Mouse (Mus musculus) layer of hippocampus, adult 11-12 months (tissue): ENCODE data around the gene Gm8947.
"Not testable (repeated sequence)": the region's sequence is repeated elsewhere in the genome, so short reads cannot be mapped to it uniquely, and the experiment has no call there.

Source experiments
- DNase-seq: peaks from one replicate; pipeline ENCODE4 v3.0.0; 2022; ENCODE audit warnings: low spot score

The Gm8947 gene

GRCm38 (mm10) chr1:151182266-151182665 is 9.9 kb upstream of the Gm8947 start, which contains the start of gene Gm47985:
Gene Gm47985, plus strand, starts transcription at chr1:151182537.
- DNase-seq, result not testable (repeated sequence)

- not testable (repeated sequence) for DNase-seq
Observed at GRCm38 (mm10) chr1:151186186-151186585, 6.0 kb upstream of the Gm8947 start.

- not testable (repeated sequence) for DNase-seq
Observed at GRCm38 (mm10) chr1:151186879-151187424, 5.2 kb upstream of the Gm8947 start.

DNA sequence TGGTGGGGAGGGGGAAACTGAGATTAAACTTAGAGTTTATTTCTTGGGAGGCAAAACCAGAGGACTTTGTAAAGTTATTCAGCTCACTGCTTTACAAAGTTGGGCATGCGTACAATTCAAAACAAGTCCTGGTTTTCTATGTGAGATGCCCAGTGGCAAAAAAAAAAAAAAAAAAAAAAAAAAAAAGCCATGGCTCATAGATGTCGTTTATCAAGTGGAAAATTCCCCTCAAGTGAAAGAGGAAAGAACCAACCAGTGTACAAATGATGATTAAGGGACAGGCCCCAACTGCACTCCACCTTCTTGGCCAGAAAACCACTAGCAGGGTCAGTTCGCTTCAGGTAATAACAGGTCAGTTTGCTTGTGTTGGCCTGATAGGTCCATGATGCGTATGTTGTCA is 3.7 kb upstream of the Gm8947 start:
- DNase-seq, result no peak

DNA sequence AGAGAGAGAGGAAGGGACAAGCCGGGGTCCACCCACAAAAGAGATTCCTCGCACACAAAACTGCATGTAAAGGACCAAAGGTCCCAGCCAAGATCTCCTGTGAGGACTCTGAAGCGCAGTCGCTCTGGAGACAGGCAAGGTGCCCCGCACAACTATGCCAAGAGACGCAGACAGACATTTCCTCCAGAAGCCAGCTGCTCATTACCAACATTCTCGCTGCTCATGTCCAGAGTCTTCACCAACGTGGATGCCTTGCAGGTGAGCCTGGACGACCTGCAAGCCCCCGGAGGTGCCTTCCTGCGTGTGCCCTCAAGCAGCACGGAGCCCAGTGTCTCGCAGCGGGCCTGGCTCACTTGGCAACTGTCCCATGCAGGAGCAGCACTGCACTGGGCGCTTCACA is 563 bp downstream of the Gm8947 start:
- DNase-seq, result not testable (repeated sequence)

GRCm38 (mm10) chr1:151195986-151196385 is 3.8 kb downstream of the Gm8947 start:
- DNase-seq, result not testable (repeated sequence)

- not testable (repeated sequence) for DNase-seq
Observed at GRCm38 (mm10) chr1:151196690-151197089, 4.5 kb downstream of the Gm8947 start.

DNA sequence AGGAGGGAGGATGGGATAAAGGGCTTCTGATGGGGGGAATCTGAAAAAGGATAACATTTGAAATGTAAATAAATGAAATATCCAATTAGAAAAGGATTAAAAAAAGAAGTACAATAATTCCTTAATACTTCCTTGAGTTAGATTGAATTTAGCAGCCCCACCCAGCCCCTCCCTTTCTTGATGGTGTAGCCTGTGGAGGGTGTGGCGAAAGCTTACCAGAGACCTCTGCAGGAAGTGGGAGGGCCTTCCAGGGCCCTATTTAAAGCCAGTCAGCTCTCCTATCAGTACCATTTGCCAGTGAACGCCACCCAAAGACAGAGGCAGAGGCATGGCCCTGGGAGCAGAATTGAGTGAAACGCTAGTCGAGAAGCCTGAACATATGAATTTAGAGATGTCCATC is 5.9 kb downstream of the Gm8947 start, which contains the start of gene Gm47995:
TSS of gene Gm47995 (plus strand) at position 329 of the 400 bp plus-strand sequence.
- DNase-seq, result not testable (repeated sequence)

- not testable (repeated sequence) for DNase-seq
Observed at GRCm38 (mm10) chr1:151200620-151201019, 8.4 kb downstream of the Gm8947 start.

DNA sequence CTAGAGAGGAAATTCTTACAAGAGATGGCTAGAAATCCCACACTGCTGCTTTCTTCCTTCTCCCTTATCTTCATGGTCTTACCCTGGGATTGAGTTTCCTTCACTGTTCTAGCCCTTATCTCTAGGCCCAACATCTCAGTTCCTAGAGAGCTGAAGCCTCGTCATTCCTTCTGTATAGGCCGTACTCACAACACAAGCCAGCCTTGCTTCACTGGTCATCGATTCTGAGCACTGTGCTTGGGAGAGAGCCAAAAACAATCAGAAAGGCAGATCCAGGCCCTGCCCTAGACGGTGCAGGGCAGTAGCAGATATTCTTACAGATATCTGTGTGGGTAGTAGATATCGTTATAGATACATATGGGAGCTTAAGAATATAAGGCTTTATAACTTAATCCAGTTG is 10.6 kb downstream of the Gm8947 start:
- not testable (repeated sequence) for DNase-seq

DNA sequence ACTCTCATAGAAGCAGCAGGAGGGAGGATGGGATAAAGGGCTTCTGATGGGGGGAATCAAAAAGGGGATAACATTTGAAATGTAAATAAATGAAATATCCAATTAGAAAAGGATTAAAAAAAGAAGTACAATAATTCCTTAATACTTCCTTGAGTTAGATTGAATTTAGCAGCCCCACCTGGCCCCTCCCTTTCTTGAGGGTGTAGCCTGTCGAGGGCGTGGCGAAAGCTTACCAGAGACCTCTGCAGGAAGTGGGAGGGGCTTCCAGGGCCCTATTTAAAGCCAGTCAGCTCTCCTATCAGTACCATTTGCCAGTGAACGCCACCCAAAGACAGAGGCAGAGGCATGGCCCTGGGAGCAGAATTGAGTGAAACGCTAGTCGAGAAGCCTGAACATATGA is 11.6 kb downstream of the Gm8947 start, which contains the start of gene 3110040M04Rik:
TSS of gene 3110040M04Rik (plus strand) at position 304 of the 400 bp plus-strand sequence.
- not testable (repeated sequence) for DNase-seq

DNA sequence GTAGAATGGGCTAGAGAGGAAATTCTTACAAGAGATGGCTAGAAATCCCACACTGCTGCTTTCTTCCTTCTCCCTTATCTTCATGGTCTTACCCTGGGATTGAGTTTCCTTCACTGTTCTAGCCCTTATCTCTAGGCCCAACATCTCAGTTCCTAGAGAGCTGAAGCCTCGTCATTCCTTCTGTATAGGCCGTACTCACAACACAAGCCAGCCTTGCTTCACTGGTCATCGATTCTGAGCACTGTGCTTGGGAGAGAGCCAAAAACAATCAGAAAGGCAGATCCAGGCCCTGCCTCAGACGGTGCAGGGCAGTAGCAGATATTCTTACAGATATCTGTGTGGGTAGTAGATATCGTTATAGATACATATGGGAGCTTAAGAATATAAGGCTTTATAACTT is 16.3 kb downstream of the Gm8947 start:
- DNase-seq, result not testable (repeated sequence)

GRCm38 (mm10) chr1:151208944-151209343 is 16.8 kb downstream of the Gm8947 start:
- DNase-seq, result not testable (repeated sequence)

DNA sequence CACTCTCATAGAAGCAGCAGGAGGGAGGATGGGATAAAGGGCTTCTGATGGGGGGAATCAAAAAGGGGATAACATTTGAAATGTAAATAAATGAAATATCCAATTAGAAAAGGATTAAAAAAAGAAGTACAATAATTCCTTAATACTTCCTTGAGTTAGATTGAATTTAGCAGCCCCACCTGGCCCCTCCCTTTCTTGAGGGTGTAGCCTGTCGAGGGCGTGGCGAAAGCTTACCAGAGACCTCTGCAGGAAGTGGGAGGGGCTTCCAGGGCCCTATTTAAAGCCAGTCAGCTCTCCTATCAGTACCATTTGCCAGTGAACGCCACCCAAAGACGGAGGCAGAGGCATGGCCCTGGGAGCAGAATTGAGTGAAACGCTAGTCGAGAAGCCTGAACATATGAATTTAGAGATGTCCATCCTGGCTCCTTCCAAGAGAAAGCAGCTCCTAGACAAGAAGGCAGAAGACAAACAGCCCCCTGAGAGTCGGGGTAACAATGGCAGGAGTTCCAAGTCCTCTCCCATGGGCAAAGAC is 17.7 kb downstream of the Gm8947 start, which contains the start of gene Gm47996:
TSS of gene Gm47996 (plus strand) at position 308 of the 532 bp plus-strand sequence.
- DNase-seq, result not testable (repeated sequence)

DNA sequence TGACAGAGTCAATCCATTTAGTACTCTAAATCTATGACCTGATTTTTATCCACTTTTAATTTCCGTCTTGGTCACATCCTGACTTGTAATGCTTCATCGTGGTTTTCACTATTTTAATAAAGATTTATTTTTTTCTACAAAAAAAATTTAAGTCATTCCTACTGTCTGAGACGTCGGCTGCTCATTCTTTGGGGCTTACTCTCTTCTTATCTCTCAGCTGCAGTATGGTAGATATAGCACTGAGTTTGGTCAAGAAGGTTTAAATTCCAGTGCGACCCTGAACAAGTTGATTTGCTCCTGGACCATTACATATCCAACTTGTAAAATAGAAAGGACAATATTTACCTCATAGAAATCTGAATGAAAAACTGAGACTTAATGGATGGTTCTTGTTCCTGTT is 19.5 kb downstream of the Gm8947 start:
- DNase-seq, result not testable (repeated sequence)

GRCm38 (mm10) chr1:151214862-151215261 is 22.7 kb downstream of the Gm8947 start:
- no peak for DNase-seq

- DNase-seq, result no peak
Observed at GRCm38 (mm10) chr1:151215985-151216384, 23.8 kb downstream of the Gm8947 start.

- no peak for DNase-seq
Observed at GRCm38 (mm10) chr1:151216417-151216816, 24.2 kb downstream of the Gm8947 start.

DNA sequence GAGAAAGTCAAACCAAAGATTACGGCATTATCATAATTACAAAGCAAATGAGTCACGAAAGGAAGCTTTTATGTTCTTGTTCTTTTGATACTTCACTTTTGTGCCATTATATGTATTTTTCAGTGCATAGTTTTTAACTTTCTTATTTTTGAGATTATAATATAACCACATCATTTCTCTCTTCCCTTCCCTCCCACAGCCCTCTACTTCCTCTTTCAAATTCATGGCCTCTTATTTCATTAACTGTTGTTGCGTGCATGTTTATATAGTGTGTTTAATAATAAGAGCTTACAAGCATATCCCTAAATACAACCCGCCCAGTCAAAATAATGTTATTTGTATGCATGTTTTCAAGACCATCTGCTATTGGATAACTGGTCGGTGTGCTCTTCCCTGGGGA is 26.9 kb downstream of the Gm8947 start:
- no peak for DNase-seq

DNA sequence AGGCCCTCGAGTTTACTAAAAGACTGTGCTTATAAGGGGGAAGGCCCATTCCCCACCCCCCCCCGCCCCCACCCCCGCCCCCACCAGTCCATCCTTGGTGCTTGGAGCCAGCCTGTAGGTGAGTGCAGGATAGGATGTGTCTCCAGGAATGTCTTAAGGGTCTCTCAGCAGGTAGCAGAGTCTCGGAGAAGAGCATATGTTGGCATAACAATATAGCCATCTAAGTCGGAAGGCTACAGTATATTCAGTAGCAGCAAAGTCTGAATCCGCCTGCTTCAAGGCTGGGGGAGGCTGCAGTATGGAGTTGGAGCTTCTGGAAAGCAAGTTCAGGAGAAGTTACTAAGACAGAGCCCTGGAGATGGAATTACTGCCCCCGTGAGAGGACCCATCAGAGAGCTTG is 27.9 kb downstream of the Gm8947 start:
- no peak for DNase-seq

GRCm38 (mm10) chr1:151222561-151223267 is 30.5 kb downstream of the Gm8947 start:
- DNase-seq, result no peak

- no peak for DNase-seq
Observed at GRCm38 (mm10) chr1:151223377-151223776, 31.2 kb downstream of the Gm8947 start.

DNA sequence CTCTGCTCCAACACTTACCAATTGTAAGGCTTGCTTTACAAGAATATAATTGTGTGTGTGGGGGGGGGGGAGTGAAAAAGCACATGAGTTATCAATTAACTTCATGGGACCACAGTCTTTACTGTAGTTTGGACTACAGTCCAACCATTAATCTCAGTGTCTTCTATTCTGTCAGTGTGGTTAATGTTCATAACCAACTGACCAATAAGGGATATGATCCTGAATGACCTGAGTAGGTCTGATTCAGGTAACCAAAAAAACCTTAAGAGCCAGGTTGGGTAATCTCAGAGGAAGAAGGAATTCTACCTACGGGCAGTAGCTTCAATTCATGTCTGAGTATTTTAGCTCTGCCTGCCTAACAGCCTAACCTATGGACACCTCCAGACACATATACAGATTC is 32.4 kb downstream of the Gm8947 start:
- DNase-seq, result no peak
